Mouse (Mus musculus): ENCODE results near the gene Ypel2. TPM values are rescaled to one million over a fixed set of nuclear protein-coding genes. Genes with fewer than 3 reads are reported as not detected.

Ypel2 gene
- polyA plus RNA-seq, 1 experiment from 2014 or later: 22.8 TPM

GRCm38 (mm10) chr11:86994791-86995624, 1.5 kb upstream of the Ypel2 start:
- peaks cover 11 to 34% of the 10 kb centered on the region in 2 experiments for H3K4me1 ChIP-seq (ENCODE audit: control insufficient read depth in 2 of 2, insufficient read depth in 2 of 2, low read length in 2 of 2)
- peak overlapping the region; percentile 67; the same call in 1 of the 2 replicates for H3K9ac ChIP-seq (ENCODE audit: low read length)
- H3K27ac ChIP-seq (replicated peaks in 1 of 2; ENCODE audit: control insufficient read depth in 1 of 2, insufficient read depth in 1 of 2, low read depth in 2 of 2, low read length in 2 of 2): peak overlapping the region in 1 of 2 experiments; percentile 83; a peak in 2 of 4 replicates
- no peak overlapping the region for H3K4me3 ChIP-seq (ENCODE audit: control insufficient read depth in 1 of 2, insufficient read depth in 1 of 2, low read depth in 1 of 2, low read length in 2 of 2)
- H3K4me2 ChIP-seq (ENCODE audit: low read length): peak overlapping the region; percentile 82; the same call in 1 of the 2 replicates
- H3K36me3 ChIP-seq (ENCODE audit: control insufficient read depth, insufficient read depth, low read length): peaks cover 5% of the 10 kb centered on the region; the same call in 1 of the 2 replicates
- H3K27me3 ChIP-seq (ENCODE audit: control insufficient read depth, insufficient read depth, low read length): no peaks in the 10 kb centered on the region
- H3K9me3 ChIP-seq (ENCODE audit: control insufficient read depth, low read length): no peaks in the 10 kb centered on the region
- ATAC-seq (ENCODE audit: insufficient number of reproducible peaks, insufficient read depth, low FRiP score, low read depth): no peak
- 53% methylated on average over 10 of the region's 10 CpGs for WGBS

GRCm38 (mm10) chr11:86994330-86994729, 823 bp upstream of the Ypel2 start:
- ATAC-seq (ENCODE audit: insufficient number of reproducible peaks, insufficient read depth, low FRiP score, low read depth): no peak
- H3K4me1 ChIP-seq (ENCODE audit: control insufficient read depth in 2 of 2, insufficient read depth in 2 of 2, low read length in 2 of 2): peaks cover 14 to 41% of the 10 kb centered on the region in 2 experiments

GRCm38 (mm10) chr11:86992461-86992988, 982 bp downstream of the Ypel2 start:
- Histone ChIP-seq H3K4me1 (ENCODE audit: control insufficient read depth in 2 of 2, insufficient read depth in 2 of 2, low read length in 2 of 2) (peaks cover 16 to 57% of the 10 kb centered on the region in 2 experiments), H3K4me2 (ENCODE audit: low read length) (peak overlapping the region; percentile 82), H3K4me3 (ENCODE audit: control insufficient read depth in 1 of 2, insufficient read depth in 1 of 2, low read depth in 1 of 2, low read length in 2 of 2) (peak overlapping the region; percentile 87 to 90), H3K9me3 (ENCODE audit: control insufficient read depth, low read length) (no peaks in the 10 kb centered on the region), H3K27me3 (ENCODE audit: control insufficient read depth, insufficient read depth, low read length) (no peaks in the 10 kb centered on the region), H3K27ac (replicated peaks in 1 of 2; ENCODE audit: control insufficient read depth in 1 of 2, insufficient read depth in 1 of 2, low read depth in 2 of 2, low read length in 2 of 2) (peak overlapping the region; percentile 94 to 96), H3K36me3 (ENCODE audit: control insufficient read depth, insufficient read depth, low read length) (peaks cover 12% of the 10 kb centered on the region), H3K9ac (ENCODE audit: low read length) (peak overlapping the region; percentile 91)
- no peak for ATAC-seq (ENCODE audit: insufficient number of reproducible peaks, insufficient read depth, low FRiP score, low read depth)
- WGBS: under 1% methylated on average over 13 of the region's 13 CpGs

More at GRCm38 (mm10) chr11:86994330-86994729, 823 bp upstream of the Ypel2 start:
- Histone ChIP-seq H3K36me3 (ENCODE audit: control insufficient read depth, insufficient read depth, low read length) (peaks cover 6% of the 10 kb centered on the region; the same call in 1 of the 2 replicates), H3K4me2 (ENCODE audit: low read length) (peak overlapping the region; percentile 82), H3K27me3 (ENCODE audit: control insufficient read depth, insufficient read depth, low read length) (no peaks in the 10 kb centered on the region), H3K27ac (replicated peaks in 1 of 2; ENCODE audit: control insufficient read depth in 1 of 2, insufficient read depth in 1 of 2, low read depth in 2 of 2, low read length in 2 of 2) (peak overlapping the region; percentile 83), H3K9ac (ENCODE audit: low read length) (peak overlapping the region; percentile 67), H3K4me3 (ENCODE audit: control insufficient read depth in 1 of 2, insufficient read depth in 1 of 2, low read depth in 1 of 2, low read length in 2 of 2) (peak overlapping the region; percentile 45 to 87), H3K9me3 (ENCODE audit: control insufficient read depth, low read length) (no peaks in the 10 kb centered on the region)
- WGBS: 19% methylated on average over 6 of the region's 6 CpGs

GRCm38 (mm10) chr11:86991241-86991640, 2.3 kb downstream of the Ypel2 start:
- peak overlapping the region in 1 of 2 experiments; percentile 96; a peak in 2 of 4 replicates for H3K27ac ChIP-seq (replicated peaks in 1 of 2; ENCODE audit: control insufficient read depth in 1 of 2, insufficient read depth in 1 of 2, low read depth in 2 of 2, low read length in 2 of 2)
- H3K4me2 ChIP-seq (ENCODE audit: low read length): peak overlapping the region; percentile 82
- peaks cover 19% of the 10 kb centered on the region for H3K36me3 ChIP-seq (ENCODE audit: control insufficient read depth, insufficient read depth, low read length)
- no peaks in the 10 kb centered on the region for H3K9me3 ChIP-seq (ENCODE audit: control insufficient read depth, low read length)
- no peak for ATAC-seq (ENCODE audit: insufficient number of reproducible peaks, insufficient read depth, low FRiP score, low read depth)
- peak overlapping the region in 1 of 2 experiments; percentile 87; a peak in 3 of 4 replicates for H3K4me3 ChIP-seq (ENCODE audit: control insufficient read depth in 1 of 2, insufficient read depth in 1 of 2, low read depth in 1 of 2, low read length in 2 of 2)
- peak overlapping the region; percentile 91 for H3K9ac ChIP-seq (ENCODE audit: low read length)
- no peaks in the 10 kb centered on the region for H3K27me3 ChIP-seq (ENCODE audit: control insufficient read depth, insufficient read depth, low read length)
- 84% methylated on average over 4 of the region's 4 CpGs for WGBS
- peaks cover 16 to 64% of the 10 kb centered on the region in 2 experiments for H3K4me1 ChIP-seq (ENCODE audit: control insufficient read depth in 2 of 2, insufficient read depth in 2 of 2, low read length in 2 of 2)

GRCm38 (mm10) chr11:86990309-86990708, 3.2 kb downstream of the Ypel2 start:
- no peaks in the 10 kb centered on the region for H3K9me3 ChIP-seq (ENCODE audit: control insufficient read depth, low read length)
- peak overlapping the region; percentile 56 for H3K9ac ChIP-seq (ENCODE audit: low read length)
- H3K27ac ChIP-seq (replicated peaks in 1 of 2; ENCODE audit: control insufficient read depth in 1 of 2, insufficient read depth in 1 of 2, low read depth in 2 of 2, low read length in 2 of 2): no peak overlapping the region
- H3K4me1 ChIP-seq (ENCODE audit: control insufficient read depth in 2 of 2, insufficient read depth in 2 of 2, low read length in 2 of 2): peaks cover 16 to 62% of the 10 kb centered on the region in 2 experiments
- H3K27me3 ChIP-seq (ENCODE audit: control insufficient read depth, insufficient read depth, low read length): no peaks in the 10 kb centered on the region
- no peak overlapping the region for H3K4me3 ChIP-seq (ENCODE audit: control insufficient read depth in 1 of 2, insufficient read depth in 1 of 2, low read depth in 1 of 2, low read length in 2 of 2)
- 59% methylated on average over 3 of the region's 3 CpGs for WGBS
- peak overlapping the region; percentile 35 for H3K4me2 ChIP-seq (ENCODE audit: low read length)
- H3K36me3 ChIP-seq (ENCODE audit: control insufficient read depth, insufficient read depth, low read length): peaks cover 19% of the 10 kb centered on the region
- no peak for ATAC-seq (ENCODE audit: insufficient number of reproducible peaks, insufficient read depth, low FRiP score, low read depth)

GRCm38 (mm10) chr11:86984990-86985389, 8.5 kb downstream of the Ypel2 start:
- 52% methylated on average over 3 of the region's 3 CpGs for WGBS
- H3K4me2 ChIP-seq (ENCODE audit: low read length): no peak overlapping the region
- H3K9me3 ChIP-seq (ENCODE audit: control insufficient read depth, low read length): no peaks in the 10 kb centered on the region
- no peak overlapping the region for H3K4me3 ChIP-seq (ENCODE audit: control insufficient read depth in 1 of 2, insufficient read depth in 1 of 2, low read depth in 1 of 2, low read length in 2 of 2)
- no peaks in the 10 kb centered on the region for H3K27me3 ChIP-seq (ENCODE audit: control insufficient read depth, insufficient read depth, low read length)
- peaks cover 14% of the 10 kb centered on the region for H3K36me3 ChIP-seq (ENCODE audit: control insufficient read depth, insufficient read depth, low read length)
- no peak overlapping the region for H3K27ac ChIP-seq (replicated peaks in 1 of 2; ENCODE audit: control insufficient read depth in 1 of 2, insufficient read depth in 1 of 2, low read depth in 2 of 2, low read length in 2 of 2)
- H3K4me1 ChIP-seq (ENCODE audit: control insufficient read depth in 2 of 2, insufficient read depth in 2 of 2, low read length in 2 of 2): peaks cover 22 to 72% of the 10 kb centered on the region in 2 experiments
- H3K9ac ChIP-seq (ENCODE audit: low read length): no peak overlapping the region
- ATAC-seq (ENCODE audit: insufficient number of reproducible peaks, insufficient read depth, low FRiP score, low read depth): no peak

GRCm38 (mm10) chr11:86983056-86983455, 10.5 kb downstream of the Ypel2 start:
- no peak overlapping the region for H3K9ac ChIP-seq (ENCODE audit: low read length)
- ATAC-seq (ENCODE audit: insufficient number of reproducible peaks, insufficient read depth, low FRiP score, low read depth): no peak
- no peak overlapping the region for H3K27ac ChIP-seq (replicated peaks in 1 of 2; ENCODE audit: control insufficient read depth in 1 of 2, insufficient read depth in 1 of 2, low read depth in 2 of 2, low read length in 2 of 2)
- no peaks in the 10 kb centered on the region for H3K27me3 ChIP-seq (ENCODE audit: control insufficient read depth, insufficient read depth, low read length)
- H3K4me3 ChIP-seq (ENCODE audit: control insufficient read depth in 1 of 2, insufficient read depth in 1 of 2, low read depth in 1 of 2, low read length in 2 of 2): no peak overlapping the region
- no peak overlapping the region for H3K4me2 ChIP-seq (ENCODE audit: low read length)
- H3K9me3 ChIP-seq (ENCODE audit: control insufficient read depth, low read length): no peaks in the 10 kb centered on the region
- peaks cover 17 to 54% of the 10 kb centered on the region in 2 experiments for H3K4me1 ChIP-seq (ENCODE audit: control insufficient read depth in 2 of 2, insufficient read depth in 2 of 2, low read length in 2 of 2)
- peaks cover 12% of the 10 kb centered on the region; the same call in 1 of the 2 replicates for H3K36me3 ChIP-seq (ENCODE audit: control insufficient read depth, insufficient read depth, low read length)
- WGBS: 80% methylated on average over 6 of the region's 6 CpGs
